7 mouse cellular contexts compared by ENCODE assay signal in the genomic region with DNA sequence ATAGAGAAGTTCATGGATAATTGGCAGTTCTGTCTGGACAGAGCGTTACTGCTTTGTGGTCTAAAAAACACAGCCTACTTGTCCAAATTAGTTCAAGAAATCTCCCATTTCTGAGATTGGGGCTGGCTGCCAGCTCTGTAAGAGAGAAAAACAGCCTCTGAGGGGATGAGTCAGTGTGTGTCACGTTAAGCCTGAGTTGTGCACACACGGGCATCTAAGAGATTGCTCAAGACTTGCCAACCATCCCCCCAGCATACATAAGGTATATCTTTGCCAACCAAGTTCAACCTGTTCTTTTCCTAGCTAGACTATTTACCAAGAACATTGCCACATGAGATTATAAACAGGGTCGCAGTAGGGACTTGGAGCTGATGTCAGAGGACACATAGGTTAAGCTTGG. TPM values are rescaled to one million over a fixed set of nuclear protein-coding genes. Genes with fewer than 3 reads are reported as not detected.
DNase-seq lines count a peak whose midpoint lies in the region; ATAC-seq and TF ChIP-seq lines count a peak whose summit lies in the region.

No protein-coding gene starts in this region.

- H3K9me3 ChIP-seq in hindbrain, embryonic 14.5 days (ENCODE audit: control insufficient read depth, low read length): no peaks in the 10 kb centered on the region

- H3K9ac ChIP-seq in hindbrain, embryonic 14.5 days: no peak overlapping the region

- no peak overlapping the region for H3K4me3 ChIP-seq in lung, adult 2 months (replicated peaks; ENCODE audit: extremely low read depth, low read depth, low read length)
- H3K4me3 ChIP-seq in hindbrain, embryonic 14.5 days (replicated peaks; ENCODE audit: low read length): no peak overlapping the region

- H3K36me3 ChIP-seq in hindbrain, embryonic 14.5 days (replicated peaks; ENCODE audit: control insufficient read depth, insufficient read depth): no peaks in the 10 kb centered on the region

- no peak for TF ChIP-seq POLR2A in lung, adult 2 months (IDR thresholded peaks at IDR 0.05; ENCODE audit: borderline replicate concordance, extremely low read depth, low read depth, low read length)

- no peak for ATAC-seq in hindbrain, embryonic 14.5 days (ENCODE audit: low FRiP score)

- WGBS in lung, adult 2 months: 57% methylated on average over 4 of the region's 4 CpGs
- WGBS in hindbrain, embryonic 14.5 days: 82% methylated on average over 4 of the region's 4 CpGs

- H3K4me1 ChIP-seq in lung, adult 2 months (ENCODE audit: control insufficient read depth, insufficient read depth, low read length): no peaks in the 10 kb centered on the region
- H3K4me1 ChIP-seq in hindbrain, embryonic 14.5 days (replicated peaks; ENCODE audit: control insufficient read depth, insufficient read depth, low read length): no peaks in the 10 kb centered on the region

- H3K4me2 ChIP-seq in hindbrain, embryonic 14.5 days (replicated peaks): no peak overlapping the region

- no peak for TF ChIP-seq CTCF in lung, adult 2 months (IDR thresholded peaks at IDR 0.05; ENCODE audit: insufficient read depth, low read length)

- no peaks in the 10 kb centered on the region for H3K27me3 ChIP-seq in hindbrain, embryonic 14.5 days (ENCODE audit: control insufficient read depth, insufficient read depth, low read length)

- H3K27ac ChIP-seq in hindbrain, embryonic 14.5 days: no peak overlapping the region

- DNase-seq in lung, postnatal 14 days: peak; percentile 13
- no peak for DNase-seq in lung, adult 2 months
- peak; percentile 85 for DNase-seq in brain, adult 2 months (ENCODE audit: low read depth, low spot score)
- peak; percentile 86 for DNase-seq in gonadal fat pad, adult 2 months (ENCODE audit: low read depth)
- peak; percentile 33 to 36 for DNase-seq in right cerebral cortex, postnatal 10 days (ENCODE audit: low spot score in 2 of 2)
- DNase-seq in hindbrain, embryonic 14.5 days (ENCODE audit: low spot score): no peak
- DNase-seq in embryo, embryonic 10.5 days (ENCODE audit: low spot score): no peak

RNA-seq across cellular contexts. Expression of a gene that starts 44.9 kb away (rescaled TPM):
- polyA plus RNA-seq in lung, adult 2 months (2012; rRNA removed): 15.6 and 20.0 TPM in 2 replicates
- 18.7 and 19.9 TPM in 2 replicates for polyA plus RNA-seq in gonadal fat pad, adult 2 months (2012; rRNA removed)
- 206 and 212 TPM in 2 replicates for polyA plus RNA-seq in hindbrain, embryonic 14.5 days (2014; fragmentation: Nextera tagmentation; extraction: Ambion mirVana)

Comparison
In these comparisons a context has a peak if more than half of its experiments do, and no peak if none do; other contexts are left out.
1. DNase-seq: peak in lung, postnatal 14 days (single experiment), brain, adult 2 months (single experiment), gonadal fat pad, adult 2 months (single experiment) and right cerebral cortex, postnatal 10 days (2 of 2); none in lung, adult 2 months (single experiment), hindbrain, embryonic 14.5 days (single experiment) and embryo, embryonic 10.5 days (single experiment).